Mouse (Mus musculus) embryonic facial prominence, embryonic 13.5 days (tissue): ENCODE results near the gene Acvr1. TPM values are rescaled to one million over a fixed set of nuclear protein-coding genes. Genes with fewer than 3 reads are reported as not detected.
A peak's percentile ranks its signal among the peaks of the same experiment; 100 is the strongest.

ENCODE experiments used
- ATAC-seq: fragments of 200-750 bp; cut with Nextera tagmentation; 2 replicates; pipeline ENCODE4 v1.8.0; 2017; ENCODE audit warnings: low read depth; ENCODE audit not compliant: insufficient number of reproducible peaks, insufficient read depth, low FRiP score, low TSS enrichment
- H3K27ac ChIP-seq: fragments of 300-500 bp; sonication (generic); 2 replicates; pipeline ENCODE4 v1.5.1; 2015; ENCODE audit warnings: moderate library complexity, mild to moderate bottlenecking, inconsistent platforms
- H3K27me3 ChIP-seq: fragments of 300-500 bp; sonication (generic); 2 replicates; pipeline ENCODE4 v1.6.1; 2015; ENCODE audit warnings: mild to moderate bottlenecking, inconsistent platforms
- H3K36me3 ChIP-seq: fragments of 300-500 bp; sonication (generic); 2 replicates; pipeline ENCODE4 v1.6.1; 2015; ENCODE audit warnings: mild to moderate bottlenecking, inconsistent platforms
- H3K4me1 ChIP-seq: fragments of 300-500 bp; sonication (generic); 2 replicates; pipeline ENCODE4 v1.6.1; 2015; ENCODE audit warnings: inconsistent platforms
- H3K4me2 ChIP-seq: fragments of 300-500 bp; sonication (generic); 2 replicates; pipeline ENCODE4 v1.6.1; 2015; ENCODE audit warnings: moderate library complexity, mild to moderate bottlenecking, inconsistent platforms
- H3K4me3 ChIP-seq: fragments of 300-500 bp; sonication (generic); 2 replicates; pipeline ENCODE4 v1.5.1; 2015; ENCODE audit warnings: mild to moderate bottlenecking, inconsistent platforms
- H3K9ac ChIP-seq: fragments of 300-500 bp; sonication (generic); 2 replicates; pipeline ENCODE4 v1.6.1; 2015; ENCODE audit warnings: mild to moderate bottlenecking, inconsistent platforms
- H3K9me3 ChIP-seq: fragments of 300-500 bp; sonication (generic); 2 replicates; pipeline ENCODE4 v1.6.1; 2016; ENCODE audit warnings: inconsistent platforms
- WGBS: fragments of 180-500 bp; shearing (Covaris S2); methylation state at CpG from one replicate; pipeline ENCODE4 v1.1.7; 2015; ENCODE audit warnings: mixed read lengths; 5-methylcytosine and 5-hydroxymethylcytosine counted together
- polyA plus RNA-seq: library from polyadenylated mRNA; unstranded; fragments of >200 nt; fragmentation: Nextera tagmentation; extraction: Ambion mirVana; gene quantifications from 2 replicates; pipeline ENCODE4 v1.2.1, GENCODE M21; 2015

Acvr1 gene
- polyA plus RNA-seq, 1 experiment from 2014 or later, result 8.9 TPM

DNA sequence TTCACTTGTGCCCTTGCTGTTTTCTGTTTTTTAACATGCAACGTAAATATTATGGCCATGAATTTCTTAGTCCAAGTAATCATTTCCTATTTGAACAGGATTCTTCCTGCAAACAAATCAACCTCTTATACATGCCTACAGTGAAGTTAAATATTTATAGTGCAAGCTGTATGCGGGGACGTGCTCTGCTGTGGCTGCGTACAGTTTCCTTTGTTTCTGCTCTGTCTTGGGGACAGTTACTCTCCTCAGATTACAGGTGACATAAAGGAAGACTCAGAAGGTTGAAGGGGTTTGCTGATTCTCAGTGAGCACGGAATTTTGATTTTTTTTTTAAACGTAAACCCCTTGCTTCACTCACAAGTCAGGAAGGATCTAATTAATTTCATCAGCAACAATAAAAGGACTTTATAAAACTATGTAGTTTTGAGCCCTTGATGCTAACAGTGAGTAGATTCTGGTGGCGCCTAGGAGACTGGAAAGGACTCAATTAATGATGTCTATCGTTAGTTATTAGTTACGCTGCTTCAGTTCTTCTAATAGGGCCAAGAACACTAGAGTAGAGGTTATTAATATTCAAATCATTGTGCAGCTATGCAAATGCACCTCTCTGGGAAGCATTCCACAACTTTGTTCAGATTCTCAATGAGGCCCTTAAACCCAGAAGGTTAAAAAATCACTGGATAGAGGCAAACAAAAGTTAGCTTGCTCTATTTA lies 189.4 kb downstream of the Acvr1 start:
- H3K27me3 ChIP-seq, result no peaks in the 10 kb centered on the region
- H3K27ac ChIP-seq, result no peak overlapping the region
- H3K36me3 ChIP-seq, result no peaks in the 10 kb centered on the region
- no peak overlapping the region for H3K4me2 ChIP-seq
- H3K4me1 ChIP-seq, result no peaks in the 10 kb centered on the region
- 72% methylated on average over 9 of the region's 9 CpGs for WGBS
- H3K9me3 ChIP-seq, result no peaks in the 10 kb centered on the region
- no peak for ATAC-seq
- H3K4me3 ChIP-seq, result no peak overlapping the region
- no peak overlapping the region for H3K9ac ChIP-seq

DNA sequence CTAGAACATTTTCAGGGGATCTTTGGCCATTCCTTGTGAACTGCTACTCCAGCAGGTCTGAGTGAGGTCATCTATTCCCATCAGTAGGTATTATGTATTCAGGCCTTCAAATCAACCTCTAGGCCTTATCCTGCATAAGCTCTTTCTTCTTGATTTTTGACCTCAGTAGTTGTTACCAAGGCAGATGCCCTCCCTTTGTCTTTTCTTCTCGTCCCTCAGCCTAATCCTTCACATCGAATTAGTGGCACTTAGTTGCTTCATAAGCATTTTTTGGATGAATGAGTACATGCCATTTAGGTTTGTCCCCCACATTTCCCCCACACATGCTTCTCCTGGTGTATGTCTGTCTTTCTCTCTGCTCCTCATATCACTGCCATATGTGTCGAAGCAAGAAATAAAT lies 200.8 kb downstream of the Acvr1 start:
- no peak overlapping the region for H3K27ac ChIP-seq
- H3K27me3 ChIP-seq, result no peaks in the 10 kb centered on the region
- 65% methylated on average over 3 of the region's 3 CpGs for WGBS
- H3K4me1 ChIP-seq, result no peaks in the 10 kb centered on the region
- no peaks in the 10 kb centered on the region for H3K9me3 ChIP-seq
- H3K4me3 ChIP-seq, result no peak overlapping the region
- no peak overlapping the region for H3K9ac ChIP-seq
- no peaks in the 10 kb centered on the region for H3K36me3 ChIP-seq
- no peak for ATAC-seq
- no peak overlapping the region for H3K4me2 ChIP-seq

- Histone ChIP-seq H3K4me3 (no peak overlapping the region), H3K9me3 (no peaks in the 10 kb centered on the region), H3K27me3 (peaks cover 25% of the 10 kb centered on the region), H3K36me3 (no peaks in the 10 kb centered on the region), H3K27ac (no peak overlapping the region), H3K4me1 (peaks cover 8% of the 10 kb centered on the region), H3K4me2 (no peak overlapping the region), H3K9ac (no peak overlapping the region)
- WGBS, result 87% methylated on average over 3 of the region's 3 CpGs
- no peak for ATAC-seq
Observed at GRCm38 (mm10) chr2:58361361-58362046, 205.5 kb downstream of the Acvr1 start.

- Histone ChIP-seq H3K27me3 (peaks cover 42% of the 10 kb centered on the region), H3K4me3 (peak overlapping the region; percentile 62), H3K36me3 (no peaks in the 10 kb centered on the region), H3K27ac (no peak overlapping the region), H3K9ac (no peak overlapping the region), H3K4me1 (peaks cover 8% of the 10 kb centered on the region), H3K4me2 (peak overlapping the region; percentile 100), H3K9me3 (no peaks in the 10 kb centered on the region)
- WGBS, result 9% methylated on average over 3 of the region's 3 CpGs
- ATAC-seq, result no peak
Observed at GRCm38 (mm10) chr2:58358132-58358460, 208.9 kb downstream of the Acvr1 start.

- Histone ChIP-seq H3K27ac (no peak within 1 kb of the TSS), H3K9me3 (no peaks in the 10 kb centered on the region)
- peak; percentile 75 for ATAC-seq
Observed at GRCm38 (mm10) chr2:58357414-58358131, 209.4 kb downstream of the Acvr1 start, which contains the start of gene Acvr1c. Gene Acvr1c, minus strand, starts transcription at chr2:58357895.

GRCm38 (mm10) chr2:58357068-58357413 lies 209.9 kb downstream of the Acvr1 start:
- peak overlapping the region; percentile 62 for H3K4me3 ChIP-seq
- peak overlapping the region; percentile 68 for H3K9ac ChIP-seq
- H3K27ac ChIP-seq, result no peak overlapping the region
- H3K4me2 ChIP-seq, result peak overlapping the region; percentile 100
- peaks cover 8% of the 10 kb centered on the region for H3K4me1 ChIP-seq
- WGBS, result under 1% methylated on average over 7 of the region's 7 CpGs
- no peaks in the 10 kb centered on the region for H3K36me3 ChIP-seq
- H3K27me3 ChIP-seq, result peaks cover 42% of the 10 kb centered on the region
- ATAC-seq, result 0 out of 2 replicates have a peak, but pooled peaks have one; percentile 12
- no peaks in the 10 kb centered on the region for H3K9me3 ChIP-seq

More at GRCm38 (mm10) chr2:58357414-58358131, 209.4 kb downstream of the Acvr1 start, which contains the start of gene Acvr1c:
- H3K27me3 ChIP-seq, result peaks cover 42% of the 10 kb centered on the region
- peaks cover 8% of the 10 kb centered on the region for H3K4me1 ChIP-seq
- H3K9ac ChIP-seq, result peak within 1 kb of the TSS; percentile 68
- H3K36me3 ChIP-seq, result no peaks in the 10 kb centered on the region
- peak within 1 kb of the TSS; percentile 100 for H3K4me2 ChIP-seq
- peak within 1 kb of the TSS; percentile 62 for H3K4me3 ChIP-seq
- under 1% methylated on average over 64 of the region's 65 CpGs for WGBS

DNA sequence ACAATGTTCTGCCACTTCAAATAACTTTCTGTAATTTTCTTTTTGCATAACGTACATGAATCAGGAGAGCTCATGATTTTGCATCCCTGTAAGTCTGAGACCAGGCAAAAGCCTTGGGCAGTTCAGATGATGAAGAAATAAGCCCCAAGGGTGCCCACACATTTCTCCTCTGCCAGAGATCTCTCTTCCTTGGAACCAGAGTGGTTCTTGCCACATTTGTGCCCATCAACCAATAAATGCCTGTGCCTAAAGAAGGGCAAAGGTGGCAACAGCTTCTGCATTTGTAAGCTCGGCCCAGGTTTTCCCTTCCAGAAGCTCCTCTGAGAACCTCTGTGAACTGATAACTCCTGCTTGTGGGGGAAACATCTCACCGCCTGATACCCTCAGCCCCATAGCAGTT lies 212.6 kb downstream of the Acvr1 start:
- 85% methylated on average over 3 of the region's 3 CpGs for WGBS
- Histone ChIP-seq H3K4me1 (peaks cover 8% of the 10 kb centered on the region), H3K4me3 (no peak overlapping the region), H3K27ac (no peak overlapping the region), H3K9ac (no peak overlapping the region), H3K27me3 (peaks cover 42% of the 10 kb centered on the region), H3K9me3 (no peaks in the 10 kb centered on the region), H3K36me3 (no peaks in the 10 kb centered on the region), H3K4me2 (no peak overlapping the region)
- ATAC-seq, result no peak

- ATAC-seq, result no peak
- no peak overlapping the region for H3K4me3 ChIP-seq
- 50% methylated on average over 5 of the region's 5 CpGs for WGBS
- H3K27ac ChIP-seq, result no peak overlapping the region
- no peaks in the 10 kb centered on the region for H3K9me3 ChIP-seq
- no peak overlapping the region for H3K9ac ChIP-seq
- peaks cover 30% of the 10 kb centered on the region for H3K27me3 ChIP-seq
- peaks cover 8% of the 10 kb centered on the region for H3K4me1 ChIP-seq
- no peaks in the 10 kb centered on the region for H3K36me3 ChIP-seq
- H3K4me2 ChIP-seq, result no peak overlapping the region
Observed at GRCm38 (mm10) chr2:58352846-58353245, 214.1 kb downstream of the Acvr1 start.

- peaks cover 11% of the 10 kb centered on the region; the same call in 1 of the 2 replicates for H3K27me3 ChIP-seq
- H3K36me3 ChIP-seq, result no peaks in the 10 kb centered on the region
- ATAC-seq, result no peak
- no peak overlapping the region for H3K9ac ChIP-seq
- H3K27ac ChIP-seq, result no peak overlapping the region
- WGBS, result 67% methylated on average over 2 of the region's 2 CpGs
- no peaks in the 10 kb centered on the region for H3K9me3 ChIP-seq
- H3K4me1 ChIP-seq, result no peaks in the 10 kb centered on the region
- no peak overlapping the region for H3K4me3 ChIP-seq
- H3K4me2 ChIP-seq, result no peak overlapping the region
Observed at GRCm38 (mm10) chr2:58350657-58351056, 216.3 kb downstream of the Acvr1 start.
